Mouse (Mus musculus) cerebellum, adult 2 months (tissue): ENCODE data around the gene Cd27.

Source experiments
- CTCF ChIP-seq: fragments of 200-500 bp; IDR thresholded peaks from 2 replicates; pipeline ENCODE4 v1.5.1; 2011; ENCODE audit warnings: low read depth, mild to moderate bottlenecking, control low read depth, low read length, moderate library complexity, borderline replicate concordance; ENCODE audit not compliant: insufficient read depth
- POLR2A ChIP-seq: fragments of 200-500 bp; IDR thresholded peaks from 2 replicates; pipeline ENCODE4 v1.6.1; 2011; ENCODE audit warnings: low read length, control low read depth, borderline replicate concordance; ENCODE audit not compliant: insufficient read depth

DNA sequence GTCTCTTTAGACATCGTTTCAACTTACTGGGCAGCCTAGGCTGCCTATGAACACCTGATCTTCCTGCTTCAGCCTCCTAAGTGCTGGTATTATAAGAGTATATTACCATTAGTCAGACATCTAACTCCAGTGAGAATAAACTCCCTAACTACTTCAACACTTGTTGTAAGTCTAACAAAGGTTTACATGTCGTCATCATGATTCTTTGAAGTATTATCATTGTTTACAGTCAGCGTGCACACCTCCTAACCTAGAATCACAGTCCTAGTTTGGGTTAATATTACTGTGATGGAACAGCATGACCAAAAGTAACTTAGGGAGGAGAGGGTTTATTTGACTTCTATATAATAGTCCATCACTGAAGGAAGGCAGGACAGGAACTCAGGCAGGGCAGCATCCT, 30.7 kb upstream of the Cd27 start:
- TF ChIP-seq CTCF (no peak), POLR2A (no peak)
